In the genomic region with DNA sequence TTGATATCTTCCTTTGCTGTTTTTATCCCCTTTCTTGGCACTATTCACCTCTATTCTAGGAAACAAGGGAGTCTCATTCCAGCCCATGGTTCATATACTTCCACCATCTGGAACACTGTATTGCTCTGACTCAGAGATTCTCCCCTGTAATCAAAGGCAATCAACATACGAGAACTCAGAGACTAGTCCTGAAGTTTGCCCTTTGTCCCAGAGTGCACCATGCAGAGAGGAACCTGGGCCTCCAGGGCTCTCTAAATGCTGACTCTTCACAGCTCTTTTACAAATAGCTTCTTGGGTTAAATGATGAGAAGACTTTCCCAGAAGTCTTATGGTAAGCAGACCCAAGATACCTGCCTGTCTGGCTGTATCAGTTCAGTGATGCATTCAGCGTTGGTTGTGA, we compare ENCODE assay signal across 26 mouse cellular contexts. TPM values are rescaled to one million over a fixed set of nuclear protein-coding genes. Genes with fewer than 3 reads are reported as not detected.
DNase-seq lines count a peak whose midpoint lies in the region; ATAC-seq and TF ChIP-seq lines count a peak whose summit lies in the region.
"Had no signal": no experiment of that assay in that cellular context is flagged by ENCODE, and none has a peak within 500 bp of the region (broad histone marks: within the 10 kb centered on the region; RNA-seq: fewer than 3 reads in every experiment).

No protein-coding gene starts in this region.

- no peak for ATAC-seq in kidney, embryonic 14.5 days (ENCODE audit: low FRiP score, low TSS enrichment)
- ATAC-seq in intestine, embryonic 15.5 days: peak; percentile 93
- ATAC-seq in intestine, postnatal 0 days: peak; percentile 92
- ATAC-seq: CD4-positive, CD25-positive, alpha-beta regulatory T cell, adult 4 months; forebrain, embryonic 13.5 days; forebrain, embryonic 16.5 days; hindbrain, postnatal 0 days had no signal

- no peaks in the 10 kb centered on the region for H3K9me3 ChIP-seq in kidney, embryonic 14.5 days (ENCODE audit: control insufficient read depth, low read length)
- H3K9me3 ChIP-seq in intestine, embryonic 15.5 days: no peaks in the 10 kb centered on the region
- no peaks in the 10 kb centered on the region for H3K9me3 ChIP-seq in intestine, postnatal 0 days (ENCODE audit: control insufficient read depth)
- H3K9me3 ChIP-seq: forebrain, embryonic 10.5 days; forebrain, embryonic 13.5 days; heart, embryonic 10.5 days; heart, embryonic 13.5 days had no signal

- no peak overlapping the region for H3K9ac ChIP-seq in kidney, embryonic 14.5 days (ENCODE audit: low read depth, low read length)
- H3K9ac ChIP-seq in intestine, embryonic 15.5 days: no peak overlapping the region
- H3K9ac ChIP-seq in intestine, postnatal 0 days (ENCODE audit: low read depth, low read length): no peak overlapping the region
- H3K9ac ChIP-seq: forebrain, embryonic 13.5 days; heart, embryonic 13.5 days; hindbrain, embryonic 14.5 days had no signal

- DNase-seq in kidney, adult 9 months: peak; percentile 28
- no peak for DNase-seq in layer of hippocampus, adult 11-12 months (ENCODE audit: low spot score)
- no peak for DNase-seq in cerebellum, postnatal 4 days (ENCODE audit: low spot score in 2 of 2)
- DNase-seq: adrenal gland, adult 2 months; adrenal gland, postnatal 14 days; cerebellum, adult 11-12 months; cerebellum, adult 8-10 months; cerebellum, postnatal 10 days; cerebellum, postnatal 36 days; gastrocnemius, postnatal 14 days; heart, adult 2 months; heart, postnatal 14 days; heart, postnatal 4 days had no signal

- WGBS in kidney, embryonic 14.5 days: 76% methylated on average over 2 of the region's 2 CpGs
- WGBS in intestine, embryonic 15.5 days: 56% methylated on average over 2 of the region's 2 CpGs
- 52% methylated on average over 2 of the region's 2 CpGs for WGBS in intestine, postnatal 0 days

- TF ChIP-seq CTCF in intestine, postnatal 0 days (IDR thresholded peaks at IDR 0.05; ENCODE audit: low read depth): no peak

- no peak overlapping the region for H3K27ac ChIP-seq in kidney, embryonic 14.5 days (ENCODE audit: low read depth, low read length)
- H3K27ac ChIP-seq in intestine, embryonic 15.5 days: no peak overlapping the region
- peak overlapping the region; percentile 28 for H3K27ac ChIP-seq in intestine, postnatal 0 days (ENCODE audit: low read depth, low read length)
- H3K27ac ChIP-seq: forebrain, embryonic 10.5 days; forebrain, embryonic 13.5 days; heart, adult 2 months; heart, embryonic 10.5 days; heart, embryonic 13.5 days; hindbrain, embryonic 14.5 days; hindbrain, postnatal 0 days had no signal

- 0 out of 2 replicates have a peak, but pooled peaks cover 3% of the 10 kb centered on the region for H3K27me3 ChIP-seq in kidney, embryonic 14.5 days (ENCODE audit: control insufficient read depth, insufficient read depth, low read length)
- no peaks in the 10 kb centered on the region for H3K27me3 ChIP-seq in intestine, embryonic 15.5 days (replicated peaks)
- no peaks in the 10 kb centered on the region for H3K27me3 ChIP-seq in intestine, postnatal 0 days (replicated peaks; ENCODE audit: control insufficient read depth, insufficient read depth, low read length)

- H3K4me1 ChIP-seq in kidney, embryonic 14.5 days (ENCODE audit: control insufficient read depth, insufficient read depth, low read length): no peaks in the 10 kb centered on the region
- H3K4me1 ChIP-seq in intestine, embryonic 15.5 days (replicated peaks): no peaks in the 10 kb centered on the region
- H3K4me1 ChIP-seq in intestine, postnatal 0 days (replicated peaks; ENCODE audit: control insufficient read depth, insufficient read depth, low read length): no peaks in the 10 kb centered on the region; the same call in 1 of the 2 replicates
- H3K4me1 ChIP-seq: heart, embryonic 10.5 days; heart, embryonic 13.5 days had no signal

- no peak overlapping the region for H3K4me2 ChIP-seq in kidney, embryonic 14.5 days (replicated peaks; ENCODE audit: low read depth, low read length)
- H3K4me2 ChIP-seq in intestine, embryonic 15.5 days (replicated peaks): no peak overlapping the region
- no peak overlapping the region for H3K4me2 ChIP-seq in intestine, postnatal 0 days (replicated peaks; ENCODE audit: low read depth)
- H3K4me2 ChIP-seq: forebrain, embryonic 13.5 days; heart, embryonic 13.5 days; hindbrain, embryonic 14.5 days had no signal

- H3K36me3 ChIP-seq in kidney, embryonic 14.5 days (ENCODE audit: control insufficient read depth, insufficient read depth, low read length): no peaks in the 10 kb centered on the region
- no peaks in the 10 kb centered on the region for H3K36me3 ChIP-seq in intestine, embryonic 15.5 days
- H3K36me3 ChIP-seq in intestine, postnatal 0 days (ENCODE audit: control insufficient read depth, insufficient read depth): no peaks in the 10 kb centered on the region
- H3K36me3 ChIP-seq: forebrain, embryonic 10.5 days; heart, embryonic 10.5 days; heart, embryonic 13.5 days had no signal

- no peak overlapping the region for H3K4me3 ChIP-seq in kidney, embryonic 14.5 days (ENCODE audit: low read length)
- no peak overlapping the region for H3K4me3 ChIP-seq in intestine, embryonic 15.5 days (replicated peaks)
- no peak overlapping the region for H3K4me3 ChIP-seq in intestine, postnatal 0 days (ENCODE audit: low read depth, low read length)
- H3K4me3 ChIP-seq: forebrain, embryonic 10.5 days; forebrain, embryonic 13.5 days; heart, adult 2 months; heart, embryonic 10.5 days; heart, embryonic 13.5 days had no signal

RNA-seq across cellular contexts. Expression of a gene that starts 11.2 kb away (rescaled TPM):
- polyA plus RNA-seq in kidney, embryonic 14.5 days (2014; fragmentation: Nextera tagmentation; extraction: Ambion mirVana): 60.6 and 83.0 TPM in 2 replicates
- 52.0 and 57.2 TPM in 2 replicates for polyA plus RNA-seq in intestine, embryonic 15.5 days (2015; fragmentation: Nextera tagmentation; extraction: Ambion mirVana)
- polyA plus RNA-seq in intestine, postnatal 0 days (2015; fragmentation: Nextera tagmentation; extraction: Ambion mirVana): 31.0 and 33.6 TPM in 2 replicates

RNA-seq across cellular contexts. Expression of a gene that starts 11.2 kb away (rescaled TPM):
- 0.03 TPM in 1 of 2 replicates, not detected in the other for polyA plus RNA-seq in kidney, embryonic 14.5 days (2014; fragmentation: Nextera tagmentation; extraction: Ambion mirVana)
- polyA plus RNA-seq in intestine, embryonic 15.5 days (2015; fragmentation: Nextera tagmentation; extraction: Ambion mirVana): 0.03 TPM in 1 of 2 replicates, not detected in the other
- polyA plus RNA-seq in intestine, postnatal 0 days (2015; fragmentation: Nextera tagmentation; extraction: Ambion mirVana): not detected in 2 replicates
- polyA plus RNA-seq: adrenal gland, adult 2 months; C2C12; CD4-positive, CD25-positive, alpha-beta regulatory T cell, adult 4 months; forebrain, embryonic 10.5 days; heart, embryonic 10.5 days had no signal

RNA-seq across cellular contexts. Expression of a gene that starts 17.7 kb away (rescaled TPM):
- polyA plus RNA-seq in kidney, embryonic 14.5 days (2014; fragmentation: Nextera tagmentation; extraction: Ambion mirVana): 7.5 and 18.4 TPM in 2 replicates
- polyA plus RNA-seq in intestine, embryonic 15.5 days (2015; fragmentation: Nextera tagmentation; extraction: Ambion mirVana): 8.2 and 9.2 TPM in 2 replicates
- 4.9 and 5.5 TPM in 2 replicates for polyA plus RNA-seq in intestine, postnatal 0 days (2015; fragmentation: Nextera tagmentation; extraction: Ambion mirVana)

RNA-seq across cellular contexts. Expression of a gene that starts 36.0 kb away (rescaled TPM):
- 0.11 TPM in 1 of 2 replicates, not detected in the other for polyA plus RNA-seq in kidney, embryonic 14.5 days (2014; fragmentation: Nextera tagmentation; extraction: Ambion mirVana)
- polyA plus RNA-seq in intestine, embryonic 15.5 days (2015; fragmentation: Nextera tagmentation; extraction: Ambion mirVana): 0.08 and 0.09 TPM in 2 replicates
- not detected in 2 replicates for polyA plus RNA-seq in intestine, postnatal 0 days (2015; fragmentation: Nextera tagmentation; extraction: Ambion mirVana)
- polyA plus RNA-seq: adrenal gland, adult 2 months; C2C12; embryonic facial prominence, embryonic 11.5 days; forebrain, embryonic 10.5 days; forebrain, embryonic 13.5 days; forebrain, embryonic 16.5 days; heart, adult 2 months; heart, embryonic 10.5 days; hindbrain, postnatal 0 days had no signal
